Mouse (Mus musculus) forebrain, embryonic 11.5 days (tissue): ENCODE measurements around the gene Gfral. TPM values are rescaled to one million over a fixed set of nuclear protein-coding genes. Genes with fewer than 3 reads are reported as not detected.

Experiments used
- ATAC-seq: fragments of 200-750 bp; cut with Nextera tagmentation; replicated peaks from 2 replicates; pipeline ENCODE4 v1.8.0; 2017; ENCODE audit warnings: moderate TSS enrichment; ENCODE audit not compliant: low FRiP score
- DNase-seq: peaks from one replicate; pipeline ENCODE4 v3.0.0-alpha.2; 2017; ENCODE audit warnings: low spot score
- H3K27ac ChIP-seq: fragments of 300-500 bp; sonication (generic); 2 replicates; pipeline ENCODE4 v1.5.1; 2014; ENCODE audit warnings: low read depth, low read length
- H3K27me3 ChIP-seq: fragments of 300-500 bp; sonication (generic); 2 replicates; pipeline ENCODE4 v1.6.1; 2014; ENCODE audit warnings: mild to moderate bottlenecking, low read length, mixed read lengths; ENCODE audit not compliant: control insufficient read depth, insufficient read depth
- H3K36me3 ChIP-seq: fragments of 300-500 bp; sonication (generic); 2 replicates; pipeline ENCODE4 v1.6.1; 2014; ENCODE audit warnings: mild to moderate bottlenecking, low read length, moderate library complexity, mixed read lengths; ENCODE audit not compliant: control insufficient read depth, insufficient read depth
- H3K4me1 ChIP-seq: fragments of 300-500 bp; sonication (generic); replicated peaks from 2 replicates; pipeline ENCODE4 v1.6.1; 2014; ENCODE audit warnings: low read length, mixed read lengths; ENCODE audit not compliant: control insufficient read depth, insufficient read depth
- H3K4me2 ChIP-seq: fragments of 300-500 bp; sonication (generic); 2 replicates; pipeline ENCODE4 v1.6.1; 2014; ENCODE audit warnings: low read depth, mild to moderate bottlenecking, low read length, moderate library complexity, mixed read lengths; ENCODE audit not compliant: severe bottlenecking
- H3K4me3 ChIP-seq: fragments of 300-500 bp; sonication (generic); 2 replicates; pipeline ENCODE4 v1.5.1; 2014; ENCODE audit warnings: low read depth, low read length
- H3K9ac ChIP-seq: fragments of 300-500 bp; sonication (generic); 2 replicates; pipeline ENCODE4 v1.6.1; 2014; ENCODE audit warnings: low read length
- H3K9me3 ChIP-seq: fragments of 300-500 bp; sonication (generic); 2 replicates; pipeline ENCODE4 v1.6.1; 2016; ENCODE audit warnings: low read length, mixed read lengths; ENCODE audit not compliant: control insufficient read depth
- WGBS: fragments of 180-500 bp; shearing (Covaris S2); extraction: QIAGEN DNeasy Blood & Tissue Kit; methylation state at CpG from one replicate; pipeline ENCODE4 v1.1.7; 2014; 5-methylcytosine and 5-hydroxymethylcytosine counted together
- polyA plus RNA-seq: library from polyadenylated mRNA; unstranded; fragments of >200 nt; fragmentation: Nextera tagmentation; extraction: Ambion mirVana; gene quantifications from 2 replicates; pipeline ENCODE4 v1.2.1, GENCODE M21; 2014

Gfral gene
- polyA plus RNA-seq, 1 experiment from 2014 or later, result not detected

GRCm38 (mm10) chr9:76234899-76235298 is 21.4 kb upstream of the Gfral start:
- WGBS, result 54% methylated on average over 7 of the region's 7 CpGs
- ATAC-seq (no peak), DNase-seq (peak; percentile 55)
- Histone ChIP-seq H3K4me3 (no peak overlapping the region), H3K36me3 (no peaks in the 10 kb centered on the region), H3K27ac (no peak overlapping the region), H3K27me3 (no peaks in the 10 kb centered on the region), H3K9ac (no peak overlapping the region), H3K4me2 (no peak overlapping the region), H3K4me1 (no peaks in the 10 kb centered on the region), H3K9me3 (no peaks in the 10 kb centered on the region)

GRCm38 (mm10) chr9:76230400-76230799 is 16.9 kb upstream of the Gfral start:
- H3K4me3 ChIP-seq, result no peak overlapping the region
- no peak for DNase-seq
- no peak overlapping the region for H3K4me2 ChIP-seq
- no peaks in the 10 kb centered on the region for H3K4me1 ChIP-seq
- 60% methylated on average over 11 of the region's 11 CpGs for WGBS
- H3K27me3 ChIP-seq, result no peaks in the 10 kb centered on the region
- no peaks in the 10 kb centered on the region for H3K9me3 ChIP-seq
- no peak overlapping the region for H3K27ac ChIP-seq
- H3K9ac ChIP-seq, result no peak overlapping the region
- H3K36me3 ChIP-seq, result no peaks in the 10 kb centered on the region
- no peak; the same call in 1 of the 2 replicates for ATAC-seq

- Histone ChIP-seq H3K27me3 (no peaks in the 10 kb centered on the region), H3K4me2 (no peak overlapping the region), H3K9ac (no peak overlapping the region), H3K36me3 (no peaks in the 10 kb centered on the region), H3K9me3 (no peaks in the 10 kb centered on the region), H3K4me3 (no peak overlapping the region), H3K27ac (no peak overlapping the region), H3K4me1 (no peaks in the 10 kb centered on the region)
- 85% methylated on average over 4 of the region's 4 CpGs for WGBS
- ATAC-seq (no peak), DNase-seq (no peak)
Measured at GRCm38 (mm10) chr9:76217178-76217975, 3.9 kb upstream of the Gfral start.

- Histone ChIP-seq H3K4me2 (no peak overlapping the region), H3K27me3 (no peaks in the 10 kb centered on the region), H3K4me3 (no peak overlapping the region), H3K4me1 (no peaks in the 10 kb centered on the region), H3K9ac (no peak overlapping the region), H3K27ac (no peak overlapping the region), H3K9me3 (no peaks in the 10 kb centered on the region), H3K36me3 (no peaks in the 10 kb centered on the region)
- DNase-seq, result no peak
- ATAC-seq, result no peak
- 77% methylated on average over 4 of the region's 4 CpGs for WGBS
Measured at GRCm38 (mm10) chr9:76214678-76215077, 1.2 kb upstream of the Gfral start.

- no peak for ATAC-seq
- Histone ChIP-seq H3K9me3 (no peaks in the 10 kb centered on the region), H3K9ac (no peak overlapping the region), H3K36me3 (no peaks in the 10 kb centered on the region), H3K27me3 (no peaks in the 10 kb centered on the region), H3K27ac (no peak overlapping the region), H3K4me3 (no peak overlapping the region), H3K4me2 (no peak overlapping the region), H3K4me1 (no peaks in the 10 kb centered on the region)
- 86% methylated on average over 4 of the region's 4 CpGs for WGBS
- DNase-seq, result no peak
Measured at GRCm38 (mm10) chr9:76196917-76197316, 16.5 kb downstream of the Gfral start.

GRCm38 (mm10) chr9:76179221-76179620 is 34.2 kb downstream of the Gfral start:
- H3K27ac ChIP-seq, result no peak overlapping the region
- no peak overlapping the region for H3K4me2 ChIP-seq
- no peaks in the 10 kb centered on the region for H3K36me3 ChIP-seq
- no peaks in the 10 kb centered on the region for H3K9me3 ChIP-seq
- DNase-seq (no peak), ATAC-seq (no peak)
- no peaks in the 10 kb centered on the region for H3K4me1 ChIP-seq
- H3K4me3 ChIP-seq, result no peak overlapping the region
- no peaks in the 10 kb centered on the region for H3K27me3 ChIP-seq
- H3K9ac ChIP-seq, result no peak overlapping the region

- DNase-seq, result no peak
- H3K4me3 ChIP-seq, result no peak overlapping the region
Measured at GRCm38 (mm10) chr9:76172686-76173295, 40.7 kb downstream of the Gfral start.

GRCm38 (mm10) chr9:76168355-76168754 is 45.1 kb downstream of the Gfral start:
- ATAC-seq (no peak), DNase-seq (no peak)
- Histone ChIP-seq H3K9me3 (no peaks in the 10 kb centered on the region), H3K36me3 (no peaks in the 10 kb centered on the region), H3K4me1 (no peaks in the 10 kb centered on the region), H3K9ac (no peak overlapping the region), H3K27me3 (no peaks in the 10 kb centered on the region), H3K27ac (no peak overlapping the region), H3K4me2 (no peak overlapping the region), H3K4me3 (no peak overlapping the region)
- WGBS, result 55% methylated on average over 3 of the region's 3 CpGs

More at GRCm38 (mm10) chr9:76172686-76173295, 40.7 kb downstream of the Gfral start:
- H3K4me2 ChIP-seq, result no peak overlapping the region
- no peak overlapping the region for H3K27ac ChIP-seq
- H3K27me3 ChIP-seq, result no peaks in the 10 kb centered on the region
- no peak for ATAC-seq
- no peak overlapping the region for H3K9ac ChIP-seq
- H3K36me3 ChIP-seq, result no peaks in the 10 kb centered on the region
- H3K4me1 ChIP-seq, result no peaks in the 10 kb centered on the region
- no peaks in the 10 kb centered on the region for H3K9me3 ChIP-seq
- 78% methylated on average over 5 of the region's 5 CpGs for WGBS

- DNase-seq (no peak), ATAC-seq (no peak)
- H3K4me2 ChIP-seq, result no peak overlapping the region
- H3K36me3 ChIP-seq, result no peaks in the 10 kb centered on the region
- no peak overlapping the region for H3K27ac ChIP-seq
- no peaks in the 10 kb centered on the region for H3K9me3 ChIP-seq
- H3K9ac ChIP-seq, result no peak overlapping the region
- H3K4me3 ChIP-seq, result no peak overlapping the region
- no peaks in the 10 kb centered on the region for H3K27me3 ChIP-seq
- no peaks in the 10 kb centered on the region for H3K4me1 ChIP-seq
- 66% methylated on average over 8 of the region's 8 CpGs for WGBS
Measured at GRCm38 (mm10) chr9:76162446-76162845, 51.0 kb downstream of the Gfral start.
